Mouse (Mus musculus) left cerebral cortex, adult 11 months (tissue): ENCODE results near the gene Ap1s1.

Experiments
- DNase-seq: peaks from one replicate; pipeline ENCODE4 v3.0.0; 2022; ENCODE audit warnings: low spot score

Gene Ap1s1

DNA sequence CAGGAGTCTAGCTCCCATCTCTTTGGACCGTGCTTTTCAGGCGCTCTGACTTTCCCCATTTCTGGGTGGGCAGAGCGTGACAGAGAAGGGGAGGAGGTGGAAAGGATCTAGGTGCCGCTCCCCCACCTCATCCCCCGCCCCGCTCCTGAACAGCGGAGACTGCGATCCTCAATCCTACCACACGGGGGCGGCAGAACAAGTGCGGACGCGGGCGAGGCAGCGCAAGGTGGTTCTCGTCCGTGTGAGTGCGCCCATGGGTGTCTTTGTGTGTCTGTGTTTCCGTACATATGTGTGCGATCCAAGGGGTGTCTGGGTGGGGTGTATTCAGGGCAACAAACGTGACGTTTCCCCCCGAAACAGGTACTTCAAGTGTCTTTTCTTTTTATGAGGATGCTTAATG, 20.8 kb downstream of the Ap1s1 start:
- no peak for DNase-seq

DNA sequence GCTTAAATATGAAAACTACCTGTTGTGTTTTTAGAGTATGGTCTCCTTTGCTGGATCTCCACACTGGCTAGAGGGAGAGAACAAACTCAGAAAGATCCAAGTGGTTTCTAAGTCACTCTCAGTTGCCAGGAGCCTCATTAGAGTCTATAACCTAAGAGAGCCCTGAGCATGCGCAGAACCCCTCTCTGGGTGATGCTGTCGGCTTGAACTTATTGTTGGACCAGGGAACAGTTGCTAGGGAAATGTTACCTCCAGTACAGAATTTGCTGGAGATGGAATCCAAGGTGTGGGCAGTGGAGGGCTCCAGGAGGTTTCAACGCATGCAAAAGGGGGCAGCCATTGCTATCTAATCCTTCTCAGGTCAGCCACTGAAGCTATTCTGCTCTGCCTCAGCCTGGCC, 21.6 kb downstream of the Ap1s1 start:
- DNase-seq, result no peak

DNA sequence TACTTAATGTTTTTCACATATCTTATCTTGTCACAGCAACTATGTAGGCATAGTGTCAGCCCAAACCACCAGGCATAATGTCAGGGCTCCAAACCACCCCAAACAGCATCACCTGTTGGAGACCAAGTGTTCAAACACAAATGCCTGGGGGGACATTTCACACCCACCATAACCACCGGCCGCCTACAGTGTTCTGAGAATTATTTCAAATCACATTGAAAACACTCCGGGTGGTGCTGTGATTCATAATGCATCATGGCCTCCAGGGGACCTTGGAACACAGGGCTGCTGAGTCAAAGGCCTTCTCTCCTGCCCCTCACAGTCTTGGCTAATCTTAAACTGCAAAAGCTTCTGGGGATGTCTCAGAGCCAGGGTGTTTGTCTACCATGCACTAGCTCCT, 30.0 kb downstream of the Ap1s1 start:
- no peak for DNase-seq

DNA sequence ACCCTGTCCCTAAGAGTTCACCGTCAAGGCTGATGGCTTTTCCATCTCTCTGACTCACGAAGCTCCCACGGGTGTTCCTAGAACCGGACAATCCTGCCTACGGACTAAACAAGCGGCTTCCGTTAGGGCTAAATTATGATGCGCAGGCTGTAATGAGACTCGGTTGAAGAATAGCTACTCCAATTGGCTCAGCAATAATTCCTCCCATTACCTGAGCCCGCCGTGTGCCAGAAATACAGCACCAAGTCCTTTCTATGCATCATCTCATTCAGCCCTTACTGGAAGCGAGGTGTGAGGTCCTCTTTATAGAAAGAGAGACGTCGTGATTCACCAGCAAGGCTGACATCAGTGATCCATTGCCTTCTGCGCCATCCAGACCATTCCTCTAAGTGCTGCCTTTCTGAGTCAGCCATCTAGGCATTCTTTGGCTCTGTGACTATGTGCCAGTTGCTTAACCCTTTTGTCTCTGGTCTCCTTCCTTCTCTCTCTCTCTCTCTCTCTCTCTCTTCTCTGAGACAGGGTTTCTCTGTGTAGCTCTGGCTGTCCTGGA, 33.5 kb downstream of the Ap1s1 start:
- DNase-seq, result no peak

DNA sequence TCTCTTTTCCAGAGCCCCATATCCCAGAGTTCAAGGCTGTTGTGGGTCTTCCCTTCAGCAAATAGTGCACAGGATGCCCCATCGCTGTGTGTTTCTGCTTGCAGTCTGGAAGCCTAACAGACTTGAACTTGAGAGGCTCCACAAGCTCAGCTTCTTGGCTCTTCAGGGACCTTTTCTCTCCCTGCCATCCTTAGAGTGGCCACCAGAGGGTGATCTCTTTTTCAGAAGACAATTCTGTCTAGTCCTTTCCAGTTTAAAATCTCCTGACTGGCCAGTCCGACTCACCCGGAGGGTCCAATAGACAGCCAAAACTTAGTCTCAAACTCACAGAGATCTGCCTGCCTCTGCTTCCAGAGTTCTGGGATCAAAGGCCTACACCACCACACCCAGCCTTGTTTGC, 35.9 kb downstream of the Ap1s1 start:
- no peak for DNase-seq

DNA sequence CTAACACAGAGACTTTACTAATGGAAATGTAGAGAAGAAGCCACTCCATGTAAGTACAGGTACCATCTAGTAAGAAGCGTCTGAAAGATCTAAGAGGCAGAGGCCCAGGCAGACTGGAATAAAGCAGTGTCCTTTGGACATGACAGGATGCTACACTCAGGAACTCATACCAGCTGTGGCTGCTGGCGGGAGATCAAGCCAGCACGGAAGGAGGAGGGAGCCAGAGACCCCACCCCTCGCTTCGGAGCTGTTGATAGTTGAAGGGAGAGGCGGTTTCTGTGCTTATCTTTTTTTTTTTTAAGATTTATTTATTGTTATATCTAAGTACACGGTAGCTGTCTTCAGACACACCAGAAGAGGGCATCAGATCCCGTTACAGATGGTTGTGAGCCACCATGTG, 38.7 kb downstream of the Ap1s1 start:
- DNase-seq, result no peak

DNA sequence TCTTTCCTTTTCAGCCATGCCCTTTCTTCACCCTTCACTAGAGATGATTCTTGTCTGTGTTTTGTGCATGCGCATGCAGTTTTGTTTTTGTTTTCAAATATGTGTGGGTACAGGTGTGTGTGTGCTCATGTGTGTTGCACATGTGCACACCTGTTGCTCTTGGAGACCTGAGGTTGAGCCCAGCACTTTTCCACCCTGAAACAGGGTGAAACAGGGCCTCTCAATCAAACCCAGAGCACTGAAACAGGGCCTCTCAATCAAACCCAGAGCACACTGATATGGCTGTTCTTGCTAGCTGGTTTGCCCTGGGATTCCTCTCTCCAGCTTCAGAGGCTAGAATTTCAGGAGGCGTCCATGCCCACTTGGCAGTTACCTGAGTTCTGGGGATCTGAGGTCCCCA, 45.3 kb downstream of the Ap1s1 start:
- no peak for DNase-seq

DNA sequence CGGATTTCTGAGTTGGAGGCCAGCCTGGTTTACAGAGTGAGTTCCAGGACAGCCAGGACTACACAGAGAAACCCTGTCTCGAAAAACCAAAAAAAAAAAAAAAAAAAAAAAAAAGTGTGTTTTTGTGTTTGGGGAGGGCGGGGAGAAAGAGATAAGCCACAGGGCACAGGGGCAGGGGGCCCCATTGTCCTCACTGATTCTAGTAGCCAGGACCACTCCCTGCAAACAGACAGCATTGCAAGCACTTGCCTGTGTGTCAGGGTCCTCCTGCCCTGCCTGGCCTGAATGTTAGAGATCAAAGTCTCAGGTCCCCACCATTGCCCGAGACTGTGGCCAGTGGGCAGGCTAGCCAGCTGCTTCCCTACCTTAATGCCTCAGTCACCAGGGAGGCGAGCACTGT, 46.5 kb downstream of the Ap1s1 start:
- DNase-seq, result no peak

DNA sequence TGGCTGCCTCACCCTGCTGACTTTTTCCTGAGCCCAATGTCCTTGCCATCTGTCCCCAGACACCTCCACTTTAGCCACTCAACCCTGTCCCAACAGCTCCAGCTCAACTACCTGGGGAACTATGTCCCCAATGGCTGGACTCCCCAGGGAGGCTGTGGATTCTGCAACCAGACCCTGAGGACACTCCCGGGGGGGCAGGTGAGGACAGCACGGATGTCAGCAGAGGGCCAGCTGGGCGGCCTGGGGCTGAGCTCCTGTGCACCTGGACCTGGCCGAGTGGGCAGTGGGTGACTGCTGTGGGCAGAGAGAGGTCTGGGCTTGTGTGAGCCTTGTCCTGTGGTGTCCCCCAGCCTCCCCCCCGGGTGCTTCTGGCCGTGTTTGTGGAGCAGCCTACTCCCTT, 56.1 kb downstream of the Ap1s1 start:
- DNase-seq, result no peak

DNA sequence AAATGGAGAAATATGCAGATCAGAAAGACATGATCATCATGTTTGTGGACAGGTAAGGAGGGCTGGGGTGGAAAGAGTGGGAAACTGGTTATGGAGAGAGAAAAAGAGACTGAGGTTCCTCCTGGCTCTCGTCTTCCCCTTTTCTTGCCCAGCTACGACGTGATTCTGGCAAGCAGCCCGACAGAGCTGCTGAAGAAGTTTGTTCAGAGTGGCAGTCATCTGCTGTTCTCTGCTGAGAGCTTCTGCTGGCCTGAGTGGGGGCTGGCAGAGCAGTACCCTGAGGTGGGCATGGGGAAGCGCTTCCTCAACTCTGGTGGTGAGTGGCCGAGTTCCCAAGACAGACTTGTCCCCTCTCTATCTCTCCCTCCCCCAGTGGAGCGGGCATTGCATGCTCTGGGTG, 57.5 kb downstream of the Ap1s1 start:
- no peak for DNase-seq

DNA sequence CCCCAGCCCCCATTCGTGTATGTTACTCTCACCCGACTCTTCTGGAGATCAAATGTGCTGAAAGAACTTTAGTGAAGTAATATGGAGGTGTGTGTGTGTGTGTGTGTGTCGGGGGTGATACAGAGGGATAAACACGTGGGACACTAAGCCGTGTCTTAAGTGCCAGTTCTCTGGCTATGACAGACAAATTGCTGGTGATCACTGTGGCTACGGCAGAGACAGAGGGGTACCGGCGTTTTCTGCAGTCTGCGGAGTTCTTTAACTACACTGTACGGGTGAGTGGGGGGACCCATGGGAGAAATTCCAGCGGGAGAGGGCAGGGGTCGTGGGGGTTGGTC, 58.0 kb downstream of the Ap1s1 start, which contains the start of gene Znhit1:
Gene Znhit1, minus strand, starts transcription at position 88 of the 338 bp plus-strand sequence.
- DNase-seq, result no peak

DNA sequence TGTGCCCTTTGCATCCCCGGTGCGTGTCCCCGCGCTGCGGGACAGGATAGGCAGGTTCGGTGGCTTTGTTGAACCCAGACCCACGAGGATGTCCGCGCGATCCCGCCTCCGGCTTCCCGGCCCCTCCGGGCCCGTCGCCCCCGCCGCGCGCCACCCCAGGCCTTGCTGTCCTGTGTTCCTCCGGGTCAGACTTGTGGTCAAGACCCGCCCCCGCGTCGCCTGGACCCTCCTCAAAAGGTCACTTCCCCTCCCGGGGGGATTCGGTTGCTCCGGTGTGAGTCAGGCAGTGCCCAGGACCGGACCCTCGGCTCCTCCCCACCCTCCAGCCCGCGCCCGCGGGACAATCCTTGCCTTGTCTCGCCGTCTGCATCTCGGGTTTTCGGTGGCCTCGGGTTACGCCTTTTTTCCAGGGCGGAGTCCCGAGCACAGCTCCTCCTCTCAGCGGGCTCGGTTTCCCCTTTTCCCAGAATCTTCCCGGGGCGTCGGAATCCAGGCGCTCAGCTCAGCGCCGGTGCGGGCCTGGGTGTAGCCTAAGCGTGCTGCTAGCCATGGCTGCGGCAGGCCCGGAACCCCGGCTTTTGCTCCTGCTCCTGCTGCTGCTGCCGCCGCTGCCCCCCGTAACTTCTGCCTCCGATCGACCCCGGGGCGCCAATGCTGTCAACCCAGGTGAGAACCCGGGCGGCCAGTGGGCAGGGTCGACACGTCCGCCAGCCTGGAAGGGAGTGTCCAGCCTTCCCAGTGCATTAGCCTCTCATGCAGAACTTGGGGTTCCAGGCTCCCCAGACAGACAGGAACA, 58.6 kb downstream of the Ap1s1 start:
- peak; percentile 77 for DNase-seq

DNA sequence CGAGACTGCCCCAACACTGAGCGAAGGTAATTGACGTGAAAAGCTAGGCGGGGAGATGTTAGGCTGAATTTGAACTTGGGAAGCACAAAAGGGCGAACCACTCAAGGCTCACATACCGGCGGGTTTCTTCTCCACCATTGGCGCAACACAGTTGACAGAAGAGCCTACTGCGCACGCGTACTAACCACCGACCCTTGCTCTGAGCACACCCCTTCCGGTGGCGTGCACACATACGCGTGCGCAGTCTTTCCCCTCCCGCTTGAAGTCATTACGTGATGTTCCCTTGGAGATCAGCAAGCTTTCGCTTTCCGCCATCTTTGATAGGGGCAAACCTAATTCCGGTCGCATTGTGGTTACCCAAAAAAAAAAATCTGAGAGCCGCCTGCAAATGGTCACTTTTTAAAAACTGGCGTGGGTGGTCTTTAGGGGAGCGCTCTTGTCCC, 59.2 kb downstream of the Ap1s1 start, which contains the start of gene Plod3:
Gene Plod3, plus strand, starts transcription at position 325 of the 443 bp plus-strand sequence.
- peak; percentile 97 for DNase-seq
